Mouse (Mus musculus): ENCODE results near the gene Fam83f. TPM values are rescaled to one million over a fixed set of nuclear protein-coding genes. Genes with fewer than 3 reads are reported as not detected.
A peak's percentile ranks its signal among the peaks of the same experiment; 100 is the strongest.

Fam83f gene
- polyA plus RNA-seq, 1 experiment from 2014 or later, result 0.83 TPM

GRCm38 (mm10) chr15:80744667-80745422 is 73.2 kb downstream of the Fam83f start:
- WGBS (ENCODE audit: insufficient replicate concordance), result 18% methylated on average over 3 of the region's 3 CpGs
- no peaks in the 10 kb centered on the region for H3K9me3 ChIP-seq (replicated peaks)
- ATAC-seq (ENCODE audit: low read depth) (peak; percentile 75), DNase-seq (peak; percentile 48)
- peaks cover 79% of the 10 kb centered on the region for H3K4me1 ChIP-seq (replicated peaks)
- peak overlapping the region; percentile 20; the same call in 1 of the 2 replicates for H3K27ac ChIP-seq
- no peaks in the 10 kb centered on the region for H3K36me3 ChIP-seq
- H3K4me3 ChIP-seq (replicated peaks), result no peak overlapping the region
- 0 out of 2 replicates have a peak overlapping the region, but pooled peaks have one; percentile 14 for H3K9ac ChIP-seq
- H3K4me2 ChIP-seq, result peak overlapping the region; percentile 45
- H3K27me3 ChIP-seq, result no peaks in the 10 kb centered on the region

- Histone ChIP-seq H3K9ac (peak overlapping the region; percentile 5; the same call in 1 of the 2 replicates), H3K36me3 (no peaks in the 10 kb centered on the region), H3K9me3 (replicated peaks) (no peaks in the 10 kb centered on the region), H3K27ac (peak overlapping the region; percentile 76), H3K4me1 (replicated peaks) (peaks cover 66% of the 10 kb centered on the region), H3K27me3 (no peaks in the 10 kb centered on the region), H3K4me3 (replicated peaks) (no peak overlapping the region), H3K4me2 (no peak overlapping the region)
- ATAC-seq (ENCODE audit: low read depth) (peak; percentile 52; the same call in 1 of the 2 replicates), DNase-seq (peak; percentile 46)
- 8% methylated on average over 5 of the region's 5 CpGs for WGBS (ENCODE audit: insufficient replicate concordance)
Observed at GRCm38 (mm10) chr15:80748979-80749378, 77.3 kb downstream of the Fam83f start.

Small RNAs within 50 kb of the gene (microRNA-seq; reads per million reads assigned to microRNA genes)
- not detected for gene Mir6957

Other genes starting within 250 kb of the Fam83f start
- not detected in 2 replicates for gene Enthd1, start 106.7 kb upstream of the Fam83f start, polyA plus RNA-seq (2015; fragmentation: Nextera tagmentation; extraction: Ambion mirVana)
- gene Grap2, start 99.3 kb upstream of the Fam83f start, polyA plus RNA-seq (2015; fragmentation: Nextera tagmentation; extraction: Ambion mirVana), result 31.6 and 33.2 TPM in 2 replicates
- gene Tnrc6b, start 39.5 kb downstream of the Fam83f start, polyA plus RNA-seq (2015; fragmentation: Nextera tagmentation; extraction: Ambion mirVana), result 18.7 and 23.6 TPM in 2 replicates